Mouse (Mus musculus) midbrain, embryonic 15.5 days (tissue): ENCODE data around the gene Ube2v1. TPM values are rescaled to one million over a fixed set of nuclear protein-coding genes. Genes with fewer than 3 reads are reported as not detected.

Experiments
- ATAC-seq: fragments of 200-750 bp; cut with Nextera tagmentation; replicated peaks from 2 replicates; pipeline ENCODE4 v1.8.0; 2017; ENCODE audit warnings: moderate TSS enrichment
- H3K27ac ChIP-seq: fragments of 300-500 bp; sonication (generic); 2 replicates; pipeline ENCODE4 v1.5.1; 2015; ENCODE audit warnings: mild to moderate bottlenecking, inconsistent platforms
- H3K27me3 ChIP-seq: fragments of 300-500 bp; sonication (generic); replicated peaks from 2 replicates; pipeline ENCODE4 v1.6.1; 2015; ENCODE audit warnings: inconsistent platforms
- H3K36me3 ChIP-seq: fragments of 300-500 bp; sonication (generic); replicated peaks from 2 replicates; pipeline ENCODE4 v1.6.1; 2015; ENCODE audit warnings: inconsistent platforms
- H3K4me1 ChIP-seq: fragments of 300-500 bp; sonication (generic); 2 replicates; pipeline ENCODE4 v1.6.1; 2015; ENCODE audit warnings: inconsistent platforms
- H3K4me2 ChIP-seq: fragments of 300-500 bp; sonication (generic); 2 replicates; pipeline ENCODE4 v1.6.1; 2015; ENCODE audit warnings: inconsistent platforms, mild to moderate bottlenecking, moderate library complexity
- H3K4me3 ChIP-seq: fragments of 300-500 bp; sonication (generic); 2 replicates; pipeline ENCODE4 v1.5.1; 2015; ENCODE audit warnings: mild to moderate bottlenecking, inconsistent platforms
- H3K9ac ChIP-seq: fragments of 300-500 bp; sonication (generic); 2 replicates; pipeline ENCODE4 v1.6.1; 2015; ENCODE audit warnings: mild to moderate bottlenecking, inconsistent platforms
- H3K9me3 ChIP-seq: fragments of 300-500 bp; sonication (generic); 2 replicates; pipeline ENCODE4 v1.6.1; 2016; ENCODE audit warnings: inconsistent platforms
- WGBS: fragments of 180-500 bp; shearing (Covaris S2); methylation state at CpG from one replicate; pipeline ENCODE4 v1.1.7; 2015; ENCODE audit warnings: mixed read lengths; 5-methylcytosine and 5-hydroxymethylcytosine counted together
- polyA plus RNA-seq: library from polyadenylated mRNA; unstranded; fragments of >200 nt; fragmentation: Nextera tagmentation; extraction: Ambion mirVana; gene quantifications from 2 replicates; pipeline ENCODE4 v1.2.1, GENCODE M21; 2015

The Ube2v1 gene
- polyA plus RNA-seq, 1 experiment from 2014 or later = 327 TPM

- no peak overlapping the region for H3K4me2 ChIP-seq
- H3K9me3 ChIP-seq = no peaks in the 10 kb centered on the region
- no peak overlapping the region for H3K4me3 ChIP-seq
- 65% methylated on average over 9 of the region's 9 CpGs for WGBS
- no peak overlapping the region for H3K27ac ChIP-seq
- H3K4me1 ChIP-seq = peaks cover 3% of the 10 kb centered on the region; the same call in 1 of the 2 replicates
- no peak overlapping the region for H3K9ac ChIP-seq
- no peaks in the 10 kb centered on the region for H3K36me3 ChIP-seq
- no peak for ATAC-seq
- no peaks in the 10 kb centered on the region for H3K27me3 ChIP-seq
Observed at GRCm38 (mm10) chr2:167577186-167577785, 54.6 kb downstream of the Ube2v1 start.

- Histone ChIP-seq H3K4me1 (peaks cover 3% of the 10 kb centered on the region; the same call in 1 of the 2 replicates), H3K27me3 (no peaks in the 10 kb centered on the region), H3K27ac (no peak overlapping the region), H3K36me3 (no peaks in the 10 kb centered on the region), H3K4me3 (no peak overlapping the region), H3K9ac (no peak overlapping the region), H3K4me2 (no peak overlapping the region), H3K9me3 (no peaks in the 10 kb centered on the region)
- ATAC-seq = no peak
- 83% methylated on average over 8 of the region's 8 CpGs for WGBS
Observed at GRCm38 (mm10) chr2:167576121-167576620, 55.7 kb downstream of the Ube2v1 start.

DNA sequence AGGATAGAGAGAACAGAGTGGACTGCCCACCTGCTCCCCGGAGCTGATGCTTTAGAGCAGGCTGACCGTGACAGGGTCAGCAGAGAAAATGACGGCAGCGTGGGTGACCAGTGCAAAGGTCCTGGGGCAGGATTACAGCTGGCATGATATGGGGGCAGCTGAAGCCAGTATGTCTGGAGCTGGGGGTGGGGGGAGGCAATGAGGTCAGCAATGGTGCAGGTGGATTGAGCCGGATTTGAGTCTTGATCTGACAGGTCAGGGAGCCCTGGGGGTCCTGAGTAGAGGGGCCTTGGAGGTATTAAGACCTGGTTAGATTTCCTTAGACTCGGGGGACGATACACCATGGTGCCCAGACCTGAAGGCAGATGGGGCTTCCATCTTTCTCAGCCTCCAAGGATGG lies 56.3 kb downstream of the Ube2v1 start:
- no peak for ATAC-seq
- Histone ChIP-seq H3K9ac (no peak overlapping the region), H3K27me3 (no peaks in the 10 kb centered on the region), H3K9me3 (no peaks in the 10 kb centered on the region), H3K4me2 (no peak overlapping the region), H3K36me3 (no peaks in the 10 kb centered on the region), H3K27ac (no peak overlapping the region), H3K4me1 (peaks cover 3% of the 10 kb centered on the region; the same call in 1 of the 2 replicates), H3K4me3 (no peak overlapping the region)
- 85% methylated on average over 7 of the region's 7 CpGs for WGBS

DNA sequence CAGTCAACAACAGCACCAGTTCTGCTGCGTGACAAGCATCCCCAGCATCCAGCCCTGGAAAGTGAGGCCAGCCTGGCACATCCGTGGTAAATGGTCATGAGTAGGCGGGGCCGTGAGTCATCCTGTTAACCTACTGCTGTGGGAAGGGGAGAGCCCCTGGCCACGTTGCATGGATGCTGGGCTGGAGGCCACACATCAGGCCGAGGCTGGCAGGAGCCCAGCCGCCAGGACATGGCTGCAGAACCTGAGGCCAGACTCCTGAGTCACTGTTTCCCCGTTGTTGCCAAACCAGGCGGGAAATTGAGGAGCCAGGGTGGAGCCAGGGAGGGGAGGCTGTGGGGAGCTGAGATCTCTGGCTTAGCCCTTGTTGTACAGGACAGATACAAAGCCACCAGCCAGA lies 57.1 kb downstream of the Ube2v1 start:
- no peak for ATAC-seq
- 69% methylated on average over 9 of the region's 9 CpGs for WGBS
- H3K27me3 ChIP-seq = no peaks in the 10 kb centered on the region
- no peak overlapping the region for H3K27ac ChIP-seq
- no peaks in the 10 kb centered on the region for H3K9me3 ChIP-seq
- no peak overlapping the region for H3K9ac ChIP-seq
- no peaks in the 10 kb centered on the region for H3K36me3 ChIP-seq
- H3K4me1 ChIP-seq = peaks cover 3% of the 10 kb centered on the region; the same call in 1 of the 2 replicates
- no peak overlapping the region for H3K4me3 ChIP-seq
- no peak overlapping the region for H3K4me2 ChIP-seq

- no peak overlapping the region for H3K4me2 ChIP-seq
- H3K9ac ChIP-seq = no peak overlapping the region
- H3K9me3 ChIP-seq = no peaks in the 10 kb centered on the region
- no peaks in the 10 kb centered on the region for H3K36me3 ChIP-seq
- H3K27ac ChIP-seq = no peak overlapping the region
- 91% methylated on average over 18 of the region's 18 CpGs for WGBS
- no peaks in the 10 kb centered on the region for H3K4me1 ChIP-seq
- H3K27me3 ChIP-seq = no peaks in the 10 kb centered on the region
- ATAC-seq = no peak
- no peak overlapping the region for H3K4me3 ChIP-seq
Observed at GRCm38 (mm10) chr2:167571442-167572220, 60.3 kb downstream of the Ube2v1 start.

DNA sequence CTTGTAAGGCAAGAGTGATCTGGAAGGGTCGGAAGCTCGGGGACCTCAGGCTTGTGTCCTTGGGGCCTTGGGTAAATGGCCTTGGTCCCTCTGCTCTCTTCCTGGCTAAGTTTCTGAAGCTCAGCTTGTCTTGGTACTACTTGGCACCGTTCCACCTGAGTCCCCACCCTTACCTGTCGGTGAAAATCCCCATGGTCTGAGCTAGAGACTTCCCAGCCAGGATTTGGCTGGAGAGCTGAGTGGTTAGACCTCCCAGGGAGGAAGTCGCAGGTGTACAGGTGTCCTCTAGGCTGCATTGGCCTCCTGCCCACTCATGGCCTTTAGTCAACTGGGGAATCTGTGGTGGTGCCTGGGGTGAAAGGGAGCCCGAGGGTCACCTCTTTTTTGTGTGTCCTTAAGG lies 61.1 kb downstream of the Ube2v1 start:
- Histone ChIP-seq H3K36me3 (no peaks in the 10 kb centered on the region), H3K4me3 (no peak overlapping the region), H3K4me2 (no peak overlapping the region), H3K4me1 (peaks cover 2% of the 10 kb centered on the region; the same call in 1 of the 2 replicates), H3K9ac (no peak overlapping the region), H3K27ac (no peak overlapping the region), H3K9me3 (no peaks in the 10 kb centered on the region), H3K27me3 (no peaks in the 10 kb centered on the region)
- ATAC-seq = no peak
- 90% methylated on average over 6 of the region's 6 CpGs for WGBS

DNA sequence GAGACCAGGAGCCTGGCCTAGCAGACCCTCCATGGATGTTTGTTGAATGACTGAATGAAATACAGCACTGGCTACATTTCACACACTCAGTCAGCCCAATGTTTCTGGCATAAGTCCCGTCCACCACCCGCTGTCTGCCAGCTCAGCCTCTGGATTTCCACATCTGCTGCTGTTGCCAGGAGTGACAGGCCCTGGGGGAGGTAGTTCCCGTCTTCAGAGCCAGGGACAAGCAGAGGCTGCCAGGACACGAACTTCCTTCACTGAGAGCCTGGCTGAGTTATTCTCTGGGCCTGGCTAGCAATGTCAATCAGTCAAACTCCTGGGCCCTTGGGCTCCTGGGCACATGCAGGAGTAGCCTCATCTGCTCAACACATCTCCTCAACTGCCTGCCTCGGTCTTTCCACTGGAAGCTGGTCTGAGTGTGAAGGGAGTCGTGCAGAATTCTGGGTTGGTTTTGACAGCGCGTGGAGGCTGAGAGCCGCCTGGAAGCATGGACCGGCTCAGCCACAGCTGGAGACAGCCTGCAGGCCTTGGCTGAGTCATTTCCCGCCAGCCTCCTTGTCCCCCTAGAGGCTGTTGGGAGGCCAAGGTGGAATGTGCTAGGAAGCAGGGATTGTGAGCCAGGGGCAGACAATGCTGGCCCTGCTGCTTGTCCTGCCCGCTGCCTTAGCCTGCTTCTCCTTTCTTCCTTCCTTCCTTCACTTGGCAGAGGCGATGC lies 61.8 kb downstream of the Ube2v1 start:
- Histone ChIP-seq H3K4me1 (peaks cover 5% of the 10 kb centered on the region; the same call in 1 of the 2 replicates), H3K4me3 (no peak overlapping the region)
- no peak for ATAC-seq

DNA sequence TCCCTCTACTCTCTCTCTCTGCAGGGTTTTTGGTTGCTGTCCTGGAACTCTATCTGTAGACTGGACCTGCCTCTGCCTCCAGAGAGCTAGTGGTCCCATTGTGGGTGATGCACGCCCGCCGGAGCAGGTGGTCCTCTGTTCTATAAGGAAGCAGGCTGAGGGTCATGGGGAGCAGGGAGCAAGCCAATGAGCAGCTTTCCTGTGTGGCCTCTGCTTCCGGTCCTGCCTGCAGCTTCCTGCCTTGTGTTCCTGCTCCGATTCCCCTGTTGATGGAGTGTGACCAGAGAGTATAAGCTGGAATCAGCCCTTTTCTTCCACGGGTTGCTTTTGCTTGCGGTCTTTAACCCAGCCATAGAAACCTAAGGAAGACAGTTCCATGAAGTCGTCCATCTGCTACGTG lies 63.8 kb downstream of the Ube2v1 start:
- Histone ChIP-seq H3K9ac (no peak overlapping the region), H3K4me3 (no peak overlapping the region), H3K4me1 (peaks cover 5% of the 10 kb centered on the region; the same call in 1 of the 2 replicates), H3K9me3 (no peaks in the 10 kb centered on the region), H3K27me3 (no peaks in the 10 kb centered on the region), H3K27ac (no peak overlapping the region), H3K36me3 (no peaks in the 10 kb centered on the region), H3K4me2 (no peak overlapping the region)
- 85% methylated on average over 9 of the region's 9 CpGs for WGBS
- no peak for ATAC-seq

More for the DNA sequence above, 61.8 kb downstream of the Ube2v1 start:
- H3K27ac ChIP-seq = 0 out of 2 replicates have a peak overlapping the region, but pooled peaks have one; percentile 25
- H3K27me3 ChIP-seq = no peaks in the 10 kb centered on the region
- H3K9me3 ChIP-seq = no peaks in the 10 kb centered on the region
- WGBS = 71% methylated on average over 13 of the region's 13 CpGs
- no peaks in the 10 kb centered on the region for H3K36me3 ChIP-seq
- H3K4me2 ChIP-seq = no peak overlapping the region
- H3K9ac ChIP-seq = no peak overlapping the region

DNA sequence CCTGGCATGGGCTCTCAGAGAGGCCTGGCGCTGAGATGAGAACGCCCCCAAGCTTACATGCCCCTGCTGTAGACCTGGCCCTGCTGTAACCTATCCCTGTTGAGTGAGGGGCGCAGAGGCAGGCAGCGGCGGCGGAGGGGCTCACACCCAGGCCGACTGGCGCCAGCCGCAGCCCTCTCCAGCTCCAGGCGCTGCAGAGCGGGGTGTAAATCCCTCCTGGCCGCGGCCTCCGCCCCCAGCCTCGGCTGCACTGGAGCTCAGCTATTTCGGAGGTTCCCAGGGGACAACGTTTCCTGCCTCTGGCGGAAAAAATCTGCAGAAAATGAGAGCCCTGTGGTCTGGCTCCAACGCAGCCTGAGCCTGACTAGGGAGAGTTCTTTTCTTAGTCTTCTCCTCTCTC lies 66.2 kb downstream of the Ube2v1 start:
- no peaks in the 10 kb centered on the region for H3K36me3 ChIP-seq
- no peaks in the 10 kb centered on the region for H3K27me3 ChIP-seq
- H3K9ac ChIP-seq = no peak overlapping the region
- H3K27ac ChIP-seq = no peak overlapping the region
- WGBS = 20% methylated on average over 19 of the region's 19 CpGs
- H3K4me2 ChIP-seq = peak overlapping the region; percentile 26; the same call in 1 of the 2 replicates
- H3K4me1 ChIP-seq = peaks cover 5% of the 10 kb centered on the region; the same call in 1 of the 2 replicates
- ATAC-seq = no peak
- no peaks in the 10 kb centered on the region for H3K9me3 ChIP-seq
- no peak overlapping the region for H3K4me3 ChIP-seq

- 77% methylated on average over 3 of the region's 3 CpGs for WGBS
- no peak overlapping the region for H3K9ac ChIP-seq
- no peak for ATAC-seq
- no peak overlapping the region for H3K4me2 ChIP-seq
- H3K4me3 ChIP-seq = no peak overlapping the region
- H3K27me3 ChIP-seq = 0 out of 2 replicates have a peak, but pooled peaks cover 2% of the 10 kb centered on the region
- no peaks in the 10 kb centered on the region for H3K36me3 ChIP-seq
- no peaks in the 10 kb centered on the region for H3K9me3 ChIP-seq
- H3K4me1 ChIP-seq = peaks cover 5% of the 10 kb centered on the region; the same call in 1 of the 2 replicates
- H3K27ac ChIP-seq = no peak overlapping the region
Observed at GRCm38 (mm10) chr2:167565312-167565656, 66.6 kb downstream of the Ube2v1 start.

- Histone ChIP-seq H3K9ac (no peak overlapping the region), H3K27ac (no peak overlapping the region), H3K36me3 (no peaks in the 10 kb centered on the region), H3K9me3 (no peaks in the 10 kb centered on the region), H3K4me1 (peaks cover 9% of the 10 kb centered on the region), H3K4me3 (no peak overlapping the region), H3K27me3 (0 out of 2 replicates have a peak, but pooled peaks cover 4% of the 10 kb centered on the region), H3K4me2 (no peak overlapping the region)
- no peak for ATAC-seq
- 88% methylated on average over 13 of the region's 13 CpGs for WGBS
Observed at GRCm38 (mm10) chr2:167564551-167565311, 67.2 kb downstream of the Ube2v1 start.
